Mouse (Mus musculus): Measurements from ENCODE around the gene Pphln1.

- TF ChIP-seq POLR2A (IDR thresholded peaks at IDR 0.05; ENCODE audit: control insufficient read depth, low read depth, low read length) (no peak), CTCF (IDR thresholded peaks at IDR 0.05; ENCODE audit: control insufficient read depth, insufficient read depth, insufficient replicate concordance, low read depth, low read length) (no peak)
Observed at GRCm38 (mm10) chr15:93368558-93368957, 29.6 kb upstream of the Pphln1 start.
